Mouse (Mus musculus) embryo, embryonic 9.5 days (tissue): ENCODE results near the gene Dnajb14.
"Not testable (repeated sequence)": the region's sequence is repeated elsewhere in the genome, so short reads cannot be mapped to it uniquely, and the experiment has no call there.

Experiments used
- DNase-seq: peaks from one replicate; pipeline ENCODE4 v3.0.0-alpha.2; 2017; ENCODE audit errors: extremely low spot score

Dnajb14 gene

GRCm38 (mm10) chr3:137863330-137864123, 3.9 kb upstream of the Dnajb14 start:
- no peak for DNase-seq

- peak; percentile 98 for DNase-seq
These were observed 3.1 kb upstream of the Dnajb14 start, which contains the start of gene H2afz for GRCm38 (mm10) chr3:137864124-137864987. Gene H2afz, plus strand, starts transcription at chr3:137864487.

GRCm38 (mm10) chr3:137864988-137865982, 2.2 kb upstream of the Dnajb14 start:
- DNase-seq, result peak; percentile 86

- no peak for DNase-seq
These were observed 390 bp upstream of the Dnajb14 start for GRCm38 (mm10) chr3:137867133-137867436.

GRCm38 (mm10) chr3:137868094-137868913, 829 bp downstream of the Dnajb14 start:
- DNase-seq, result no peak

- no peak for DNase-seq
These were observed 1.9 kb downstream of the Dnajb14 start for GRCm38 (mm10) chr3:137869395-137869794.

- DNase-seq, result no peak
These were observed 11.8 kb downstream of the Dnajb14 start for GRCm38 (mm10) chr3:137879313-137879712.

- no peak for DNase-seq
These were observed 12.8 kb downstream of the Dnajb14 start for GRCm38 (mm10) chr3:137880109-137880748.

- no peak for DNase-seq
These were observed 13.6 kb downstream of the Dnajb14 start for GRCm38 (mm10) chr3:137881093-137881492.

GRCm38 (mm10) chr3:137887961-137888360, 20.5 kb downstream of the Dnajb14 start:
- DNase-seq, result no peak

- DNase-seq, result no peak
These were observed 23.6 kb downstream of the Dnajb14 start for GRCm38 (mm10) chr3:137891089-137891488.

GRCm38 (mm10) chr3:137892118-137892517, 24.6 kb downstream of the Dnajb14 start:
- no peak for DNase-seq

- no peak for DNase-seq
These were observed 26.3 kb downstream of the Dnajb14 start for GRCm38 (mm10) chr3:137893789-137894188.

GRCm38 (mm10) chr3:137895196-137895595, 27.7 kb downstream of the Dnajb14 start:
- DNase-seq, result no peak

GRCm38 (mm10) chr3:137896386-137896785, 28.9 kb downstream of the Dnajb14 start:
- DNase-seq, result no peak

GRCm38 (mm10) chr3:137896867-137897266, 29.4 kb downstream of the Dnajb14 start:
- DNase-seq, result no peak

GRCm38 (mm10) chr3:137897685-137898084, 30.2 kb downstream of the Dnajb14 start:
- no peak for DNase-seq

- no peak for DNase-seq
These were observed 32.7 kb downstream of the Dnajb14 start for GRCm38 (mm10) chr3:137900149-137900548.

- DNase-seq, result no peak
These were observed 45.6 kb downstream of the Dnajb14 start for GRCm38 (mm10) chr3:137913093-137913492.

GRCm38 (mm10) chr3:137914567-137914966, 47.1 kb downstream of the Dnajb14 start:
- DNase-seq, result not testable (repeated sequence)
